8 mouse cellular contexts compared by ENCODE assay signal in the genomic region with DNA sequence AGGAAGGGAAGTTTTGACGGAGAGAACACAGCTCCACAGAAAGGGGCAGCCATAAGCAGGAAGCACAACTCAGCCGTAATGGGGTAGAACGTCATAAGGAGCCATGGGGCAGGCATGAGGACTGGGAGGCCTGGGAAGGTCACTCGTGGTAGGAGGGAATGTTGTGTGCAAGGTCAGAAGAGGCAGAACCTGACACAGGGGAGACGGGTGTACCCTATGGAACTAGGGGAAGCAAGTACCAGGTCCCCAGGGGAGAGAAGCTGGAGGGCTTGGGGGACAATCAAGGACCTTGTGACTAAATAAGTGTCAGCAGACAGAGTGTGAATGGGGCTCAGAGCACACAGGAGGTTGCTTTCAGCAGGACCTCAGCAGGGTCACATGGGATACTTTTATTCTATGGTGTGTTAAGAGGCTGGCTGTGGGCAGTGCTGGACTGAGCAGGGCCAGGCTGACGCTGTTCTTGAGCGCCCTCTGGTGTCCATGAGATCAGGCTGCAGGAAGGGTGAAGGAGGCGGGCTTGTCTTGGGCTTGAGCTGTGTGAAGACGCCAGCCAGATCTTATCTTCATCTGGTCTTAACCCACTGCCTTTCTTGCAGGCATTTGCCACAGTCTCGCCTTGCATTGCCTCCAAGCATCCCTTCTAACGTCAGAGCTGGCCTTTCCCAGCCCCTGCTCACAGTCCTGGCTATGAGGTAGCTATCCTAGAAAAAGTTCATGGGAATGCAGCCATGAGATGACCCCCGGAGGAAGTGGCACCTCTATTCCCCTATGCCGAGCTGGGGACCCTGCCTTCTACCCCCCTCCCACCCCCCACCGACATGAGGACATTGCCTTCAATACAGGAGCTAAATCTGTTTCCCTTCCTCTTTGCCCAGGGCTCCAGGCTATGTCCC. TPM values are rescaled to one million over a fixed set of nuclear protein-coding genes. Genes with fewer than 3 reads are reported as not detected.
DNase-seq lines count a peak whose midpoint lies in the region; ATAC-seq lines count a peak whose summit lies in the region.

No protein-coding gene starts in this region.

- WGBS in limb, embryonic 11.5 days, result 29% methylated on average over 14 of the region's 14 CpGs
- WGBS in midbrain, embryonic 12.5 days, result 36% methylated on average over 14 of the region's 14 CpGs

- no peaks in the 10 kb centered on the region for H3K27me3 ChIP-seq in limb, embryonic 11.5 days (ENCODE audit: control insufficient read depth, insufficient read depth, low read length)
- no peaks in the 10 kb centered on the region for H3K27me3 ChIP-seq in midbrain, embryonic 12.5 days

- no peaks in the 10 kb centered on the region for H3K4me1 ChIP-seq in limb, embryonic 11.5 days (ENCODE audit: control insufficient read depth, insufficient read depth, low read length)
- H3K4me1 ChIP-seq in midbrain, embryonic 12.5 days, result no peaks in the 10 kb centered on the region

- no peak overlapping the region for H3K4me3 ChIP-seq in limb, embryonic 11.5 days (ENCODE audit: low read depth, low read length)
- H3K4me3 ChIP-seq in midbrain, embryonic 12.5 days, result no peak overlapping the region

- peak; percentile 32 for DNase-seq in ovary, postnatal 10 days (ENCODE audit: low spot score)
- DNase-seq in ovary, adult 18-20 months (ENCODE audit: low spot score), result no peak
- DNase-seq in gastrocnemius, postnatal 25 days, result peak; percentile 15
- peak; percentile 64 for DNase-seq in kidney, adult 18-20 months
- peak; percentile 80 for DNase-seq in limb, embryonic 11.5 days (ENCODE audit: low spot score)
- peak; percentile 14 to 69 for DNase-seq in spleen, postnatal 10 days (ENCODE audit: low spot score in 2 of 2)

- H3K36me3 ChIP-seq in limb, embryonic 11.5 days (ENCODE audit: control insufficient read depth, insufficient read depth, low read length), result no peaks in the 10 kb centered on the region
- H3K36me3 ChIP-seq in midbrain, embryonic 12.5 days, result no peaks in the 10 kb centered on the region

- ATAC-seq in common myeloid progenitor, adult 5-6 weeks (replicated peaks; ENCODE audit: low read depth, poor library complexity, severe bottlenecking), result peak; percentile 74
- ATAC-seq in limb, embryonic 11.5 days (ENCODE audit: insufficient number of reproducible peaks, low FRiP score, low TSS enrichment, low read depth), result peak; percentile 82
- ATAC-seq in midbrain, embryonic 12.5 days (ENCODE audit: low FRiP score, low read depth), result peak; percentile 90

- H3K4me2 ChIP-seq in limb, embryonic 11.5 days (ENCODE audit: low read depth, severe bottlenecking), result no peak overlapping the region
- H3K4me2 ChIP-seq in midbrain, embryonic 12.5 days (replicated peaks), result no peak overlapping the region

- H3K9ac ChIP-seq in limb, embryonic 11.5 days (ENCODE audit: low read length), result no peak overlapping the region
- H3K9ac ChIP-seq in midbrain, embryonic 12.5 days (replicated peaks), result no peak overlapping the region

- no peak overlapping the region for H3K27ac ChIP-seq in limb, embryonic 11.5 days (replicated peaks; ENCODE audit: low read depth, low read length)
- no peak overlapping the region for H3K27ac ChIP-seq in midbrain, embryonic 12.5 days (replicated peaks)

- no peaks in the 10 kb centered on the region for H3K9me3 ChIP-seq in limb, embryonic 11.5 days (ENCODE audit: control insufficient read depth, low read length)
- no peaks in the 10 kb centered on the region for H3K9me3 ChIP-seq in midbrain, embryonic 12.5 days

RNA-seq across cellular contexts. Expression of a gene that starts 13.7 kb away (rescaled TPM):
- not detected in 2 replicates for total RNA-seq in common myeloid progenitor, adult 5-6 weeks (2017)
- not detected for total RNA-seq in gastrocnemius, postnatal 25 days (2021)
- polyA plus RNA-seq in limb, embryonic 11.5 days (2014; fragmentation: Nextera tagmentation; extraction: Ambion mirVana), result not detected in 2 replicates
- polyA plus RNA-seq in midbrain, embryonic 12.5 days (2016; fragmentation: Nextera tagmentation; extraction: Ambion mirVana), result not detected in 2 replicates

RNA-seq across cellular contexts. Expression of a gene that starts 30.7 kb away (rescaled TPM):
- not detected in 2 replicates for total RNA-seq in common myeloid progenitor, adult 5-6 weeks (2017)
- total RNA-seq in gastrocnemius, postnatal 25 days (2021), result not detected
- polyA plus RNA-seq in limb, embryonic 11.5 days (2014; fragmentation: Nextera tagmentation; extraction: Ambion mirVana), result not detected in 2 replicates
- polyA plus RNA-seq in midbrain, embryonic 12.5 days (2016; fragmentation: Nextera tagmentation; extraction: Ambion mirVana), result not detected in 2 replicates

RNA-seq across cellular contexts. Expression of a gene that starts 38.8 kb away (rescaled TPM):
- total RNA-seq in common myeloid progenitor, adult 5-6 weeks (2017), result not detected in 2 replicates
- not detected for total RNA-seq in gastrocnemius, postnatal 25 days (2021)
- polyA plus RNA-seq in limb, embryonic 11.5 days (2014; fragmentation: Nextera tagmentation; extraction: Ambion mirVana), result 0.16 TPM in 2 replicates
- polyA plus RNA-seq in midbrain, embryonic 12.5 days (2016; fragmentation: Nextera tagmentation; extraction: Ambion mirVana), result not detected in 2 replicates

RNA-seq across cellular contexts. Expression of a gene that starts 46.7 kb away (rescaled TPM):
- not detected in 2 replicates for total RNA-seq in common myeloid progenitor, adult 5-6 weeks (2017)
- total RNA-seq in gastrocnemius, postnatal 25 days (2021), result not detected
- not detected in 2 replicates for polyA plus RNA-seq in limb, embryonic 11.5 days (2014; fragmentation: Nextera tagmentation; extraction: Ambion mirVana)
- polyA plus RNA-seq in midbrain, embryonic 12.5 days (2016; fragmentation: Nextera tagmentation; extraction: Ambion mirVana), result not detected in 2 replicates

RNA-seq across cellular contexts. Expression of a gene that starts 56.1 kb away (rescaled TPM):
- not detected in 2 replicates for total RNA-seq in common myeloid progenitor, adult 5-6 weeks (2017)
- total RNA-seq in gastrocnemius, postnatal 25 days (2021), result not detected
- polyA plus RNA-seq in limb, embryonic 11.5 days (2014; fragmentation: Nextera tagmentation; extraction: Ambion mirVana), result not detected in 2 replicates
- not detected in 2 replicates for polyA plus RNA-seq in midbrain, embryonic 12.5 days (2016; fragmentation: Nextera tagmentation; extraction: Ambion mirVana)
